8 mouse cellular contexts compared by ENCODE assay signal in genomic region chr1:189800211-189800961, GRCm38 (mm10).
DNase-seq lines count a peak whose midpoint lies in the region; ATAC-seq and TF ChIP-seq lines count a peak whose summit lies in the region.
"Had no signal": no experiment of that assay in that cellular context is flagged by ENCODE, and none has a peak within 500 bp of the region (broad histone marks: within the 10 kb centered on the region; RNA-seq: fewer than 3 reads in every experiment).

No protein-coding gene starts in this region.

- 52% methylated on average over 11 of the region's 13 CpGs for WGBS in hindbrain, embryonic 16.5 days
- 63% methylated on average over 13 of the region's 13 CpGs for WGBS in hindbrain, embryonic 10.5 days
- 41% methylated on average over 13 of the region's 13 CpGs for WGBS in embryonic facial prominence, embryonic 14.5 days
- 51% methylated on average over 12 of the region's 13 CpGs for WGBS in limb, embryonic 14.5 days

- no peaks in the 10 kb centered on the region for H3K36me3 ChIP-seq in hindbrain, embryonic 16.5 days (ENCODE audit: control insufficient read depth, insufficient read depth, low read length)
- peaks cover 9% of the 10 kb centered on the region; the same call in 1 of the 2 replicates for H3K36me3 ChIP-seq in hindbrain, embryonic 10.5 days
- peaks cover 19% of the 10 kb centered on the region; the same call in 1 of the 2 replicates for H3K36me3 ChIP-seq in embryonic facial prominence, embryonic 14.5 days (ENCODE audit: control insufficient read depth, insufficient read depth, low read length)
- peaks cover 29% of the 10 kb centered on the region for H3K36me3 ChIP-seq in limb, embryonic 14.5 days (ENCODE audit: control insufficient read depth, insufficient read depth, low read length)
- H3K36me3 ChIP-seq: liver, embryonic 15.5 days had no signal

- H3K9me3 ChIP-seq in hindbrain, embryonic 16.5 days (ENCODE audit: control insufficient read depth, low read length): no peaks in the 10 kb centered on the region
- H3K9me3 ChIP-seq in hindbrain, embryonic 10.5 days: no peaks in the 10 kb centered on the region
- H3K9me3 ChIP-seq in embryonic facial prominence, embryonic 14.5 days (ENCODE audit: control insufficient read depth, low read length): no peaks in the 10 kb centered on the region
- no peaks in the 10 kb centered on the region for H3K9me3 ChIP-seq in limb, embryonic 14.5 days (ENCODE audit: control insufficient read depth, low read length)
- H3K9me3 ChIP-seq: liver, embryonic 15.5 days had no signal

- H3K27ac ChIP-seq in hindbrain, embryonic 16.5 days (ENCODE audit: low read depth, low read length): no peak overlapping the region
- H3K27ac ChIP-seq in hindbrain, embryonic 10.5 days: no peak overlapping the region; the same call in 1 of the 2 replicates
- H3K27ac ChIP-seq in embryonic facial prominence, embryonic 14.5 days (replicated peaks; ENCODE audit: low read depth, low read length): 0 out of 2 replicates have a peak overlapping the region, but pooled peaks have one; percentile 33
- 0 out of 2 replicates have a peak overlapping the region, but pooled peaks have one; percentile 33 for H3K27ac ChIP-seq in limb, embryonic 14.5 days (replicated peaks; ENCODE audit: low read depth, low read length)
- H3K27ac ChIP-seq: liver, embryonic 15.5 days had no signal

- 0 out of 2 replicates have a peak, but pooled peaks have one; percentile 48 for ATAC-seq in hindbrain, embryonic 16.5 days
- ATAC-seq in embryonic facial prominence, embryonic 14.5 days (ENCODE audit: low read depth): no peak
- ATAC-seq in limb, embryonic 14.5 days (ENCODE audit: low FRiP score, low read depth): 0 out of 2 replicates have a peak, but pooled peaks have one; percentile 6

- H3K4me2 ChIP-seq in hindbrain, embryonic 16.5 days (ENCODE audit: low read length): no peak overlapping the region
- H3K4me2 ChIP-seq in embryonic facial prominence, embryonic 14.5 days (ENCODE audit: low read depth, low read length): no peak overlapping the region
- no peak overlapping the region for H3K4me2 ChIP-seq in limb, embryonic 14.5 days (replicated peaks; ENCODE audit: low read depth, low read length, severe bottlenecking)
- H3K4me2 ChIP-seq: liver, embryonic 15.5 days had no signal

- no peaks in the 10 kb centered on the region; the same call in 1 of the 2 replicates for H3K4me1 ChIP-seq in hindbrain, embryonic 16.5 days (ENCODE audit: control insufficient read depth, insufficient read depth, low read depth, low read length)
- peaks cover 28% of the 10 kb centered on the region for H3K4me1 ChIP-seq in hindbrain, embryonic 10.5 days (replicated peaks)
- H3K4me1 ChIP-seq in embryonic facial prominence, embryonic 14.5 days (ENCODE audit: control insufficient read depth, insufficient read depth, low read length): 0 out of 2 replicates have a peak, but pooled peaks cover 8% of the 10 kb centered on the region
- peaks cover 22% of the 10 kb centered on the region for H3K4me1 ChIP-seq in limb, embryonic 14.5 days (ENCODE audit: control insufficient read depth, insufficient read depth, low read length)

- no peak for DNase-seq in hindbrain, embryonic 10.5 days (ENCODE audit: low spot score)
- peak; percentile 39 for DNase-seq in Muller cell, postnatal 12 days (ENCODE audit: inconsistent ontology term)
- DNase-seq in embryonic facial prominence, embryonic 14.5 days (ENCODE audit: low spot score): peak; percentile 65
- no peak for DNase-seq in limb, embryonic 14.5 days (ENCODE audit: low spot score)
- no peak for DNase-seq in testis, postnatal 10 days (ENCODE audit: low spot score)
- no peak for DNase-seq in cerebellum, postnatal 14 days

- no peak overlapping the region for H3K4me3 ChIP-seq in hindbrain, embryonic 16.5 days (ENCODE audit: low read length)
- no peak overlapping the region for H3K4me3 ChIP-seq in hindbrain, embryonic 10.5 days
- H3K4me3 ChIP-seq in embryonic facial prominence, embryonic 14.5 days (ENCODE audit: low read depth, low read length): no peak overlapping the region
- no peak overlapping the region for H3K4me3 ChIP-seq in limb, embryonic 14.5 days (replicated peaks; ENCODE audit: low read length)
- H3K4me3 ChIP-seq: liver, embryonic 15.5 days had no signal

- H3K27me3 ChIP-seq in hindbrain, embryonic 16.5 days (replicated peaks; ENCODE audit: control insufficient read depth, insufficient read depth, low read length): no peaks in the 10 kb centered on the region
- H3K27me3 ChIP-seq in hindbrain, embryonic 10.5 days (ENCODE audit: insufficient read depth, poor library complexity, severe bottlenecking): no peaks in the 10 kb centered on the region
- no peaks in the 10 kb centered on the region for H3K27me3 ChIP-seq in embryonic facial prominence, embryonic 14.5 days (replicated peaks; ENCODE audit: control insufficient read depth, insufficient read depth, low read length)
- H3K27me3 ChIP-seq in limb, embryonic 14.5 days (ENCODE audit: control insufficient read depth, insufficient read depth, low read length): no peaks in the 10 kb centered on the region
- H3K27me3 ChIP-seq: liver, embryonic 15.5 days had no signal

- no peak for TF ChIP-seq POLR2A in limb, embryonic 14.5 days (IDR thresholded peaks at IDR 0.05; ENCODE audit: borderline replicate concordance, extremely low read depth, insufficient read depth, insufficient read length)

- H3K9ac ChIP-seq in hindbrain, embryonic 16.5 days (ENCODE audit: low read depth, low read length): no peak overlapping the region
- H3K9ac ChIP-seq in embryonic facial prominence, embryonic 14.5 days (ENCODE audit: low read depth, low read length): no peak overlapping the region
- no peak overlapping the region for H3K9ac ChIP-seq in limb, embryonic 14.5 days (ENCODE audit: low read depth, low read length, severe bottlenecking)
- H3K9ac ChIP-seq: liver, embryonic 15.5 days had no signal

Comparison
In these comparisons a context has a peak if more than half of its experiments do, and no peak if none do; other contexts are left out.
1. H3K27ac ChIP-seq: peak in embryonic facial prominence, embryonic 14.5 days (single experiment) and limb, embryonic 14.5 days (single experiment); none in hindbrain, embryonic 16.5 days (single experiment) and hindbrain, embryonic 10.5 days (single experiment).
2. DNase-seq: peak in Muller cell, postnatal 12 days (single experiment) and embryonic facial prominence, embryonic 14.5 days (single experiment); none in hindbrain, embryonic 10.5 days (single experiment), limb, embryonic 14.5 days (single experiment), testis, postnatal 10 days (single experiment) and cerebellum, postnatal 14 days (0 of 2).